Mouse (Mus musculus) right cerebral cortex, postnatal 4 days (tissue): ENCODE measurements around the gene Ang2.
A peak's percentile ranks its signal among the peaks of the same experiment; 100 is the strongest.
"Not testable (repeated sequence)": the region's sequence is repeated elsewhere in the genome, so short reads cannot be mapped to it uniquely, and the experiment has no call there.

Experiments used
- DNase-seq: peaks from one replicate; pipeline ENCODE4 v3.0.0-alpha.2; 2022

Gene Ang2

DNA sequence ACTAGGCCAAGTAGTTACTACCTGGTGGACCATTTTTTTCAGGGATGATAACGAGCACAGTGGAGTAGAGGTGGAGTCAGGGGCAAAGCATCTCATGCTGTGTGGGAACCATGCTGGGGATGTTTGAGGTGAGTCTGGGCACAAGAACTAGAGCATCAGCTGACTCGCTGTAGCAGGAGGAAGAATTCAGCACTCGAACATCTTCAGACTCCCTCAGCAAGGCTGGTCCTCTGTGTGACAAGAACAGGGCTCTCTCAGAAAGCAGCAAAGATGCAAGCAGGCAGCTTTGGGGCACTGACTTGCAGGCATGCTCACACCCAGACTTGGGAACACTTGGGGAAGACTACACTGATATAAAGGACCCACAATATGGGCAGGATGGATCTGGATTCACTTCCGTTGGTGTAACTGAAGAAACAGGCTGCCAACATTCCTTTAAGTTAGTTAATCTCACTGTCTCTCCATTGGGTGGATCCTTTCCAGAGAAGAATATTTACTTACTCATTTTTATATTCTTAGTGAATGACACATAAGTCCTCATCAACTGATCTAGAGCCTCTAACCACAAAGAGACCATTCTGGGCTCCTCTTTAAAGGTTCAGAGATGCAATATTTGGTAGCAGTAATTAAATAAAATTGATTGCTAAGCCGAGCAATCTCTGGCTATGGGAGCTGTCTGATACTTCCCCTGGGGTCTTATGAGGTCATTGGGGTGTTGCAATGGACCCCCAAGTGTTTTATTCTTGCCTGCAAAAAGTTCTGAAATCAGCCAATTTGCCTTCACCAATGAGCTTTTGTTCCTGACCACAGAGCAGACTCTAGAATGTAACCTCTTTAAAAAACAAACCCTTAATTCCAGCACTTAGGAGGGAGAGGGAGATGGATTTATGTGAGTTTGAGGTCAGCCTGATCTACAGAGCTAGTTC lies at the start of gene Ang2:
Gene Ang2, minus strand, starts transcription at position 51 of the 926 bp plus-strand sequence.
- no peak for DNase-seq

DNA sequence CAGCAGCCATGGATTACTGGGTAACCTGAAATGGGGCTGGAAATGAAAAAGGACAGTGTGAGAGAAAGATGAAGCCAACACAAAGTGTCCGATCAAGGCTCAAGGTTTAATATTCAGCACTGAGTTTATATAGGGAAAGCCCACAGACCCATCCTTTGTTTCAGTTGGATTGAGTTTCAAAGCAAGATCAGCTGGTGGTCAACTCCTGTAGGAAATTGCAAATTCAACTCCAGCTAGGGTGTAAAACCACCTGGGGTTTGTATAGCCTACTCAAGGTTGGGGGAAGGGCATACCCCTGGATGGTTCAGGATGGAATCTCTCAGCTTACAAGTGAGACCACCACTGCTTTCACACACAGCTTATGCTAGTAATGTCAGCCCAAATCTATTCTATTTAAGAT lies 48.8 kb upstream of the Ang2 start:
- no peak for DNase-seq

DNA sequence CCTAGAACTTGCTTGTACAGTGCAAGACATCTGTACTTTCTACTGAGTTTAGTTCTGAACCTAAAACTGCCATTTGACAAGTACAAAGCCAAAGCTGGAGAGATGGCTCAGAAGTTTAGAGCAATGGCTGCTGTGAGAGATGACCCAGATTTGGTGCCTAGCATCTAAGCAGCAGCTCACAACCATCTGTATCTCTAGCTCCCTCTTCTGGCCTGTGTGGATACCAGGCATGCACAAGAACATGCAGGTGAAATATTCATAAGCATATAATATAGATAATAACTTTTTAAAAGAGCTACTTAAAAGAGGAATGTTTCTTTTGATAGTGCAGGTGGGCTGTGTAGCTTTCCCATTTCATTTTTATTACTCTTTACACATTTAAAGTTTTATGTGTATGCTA lies 42.0 kb upstream of the Ang2 start:
- peak; percentile 5 for DNase-seq

DNA sequence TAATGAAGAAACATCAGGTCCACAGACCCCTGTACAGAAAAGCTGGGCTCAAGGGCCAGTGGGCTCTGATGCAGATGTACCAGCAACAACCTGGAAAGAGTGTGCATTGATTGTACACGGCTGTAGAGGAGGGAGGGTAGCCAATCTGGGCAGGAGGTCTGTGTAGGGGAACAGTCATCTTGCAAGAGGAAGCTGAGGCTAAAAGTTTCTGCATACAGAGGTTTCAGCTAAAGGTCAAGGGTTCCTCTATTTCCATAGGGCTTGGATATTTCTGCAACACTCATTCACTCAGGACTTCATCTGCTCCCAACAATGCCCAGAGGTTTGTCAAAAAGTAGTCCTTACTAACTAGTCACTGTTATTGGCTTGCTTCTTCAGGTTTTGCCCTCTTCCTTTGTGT lies 38.5 kb upstream of the Ang2 start:
- DNase-seq: not testable (repeated sequence)

DNA sequence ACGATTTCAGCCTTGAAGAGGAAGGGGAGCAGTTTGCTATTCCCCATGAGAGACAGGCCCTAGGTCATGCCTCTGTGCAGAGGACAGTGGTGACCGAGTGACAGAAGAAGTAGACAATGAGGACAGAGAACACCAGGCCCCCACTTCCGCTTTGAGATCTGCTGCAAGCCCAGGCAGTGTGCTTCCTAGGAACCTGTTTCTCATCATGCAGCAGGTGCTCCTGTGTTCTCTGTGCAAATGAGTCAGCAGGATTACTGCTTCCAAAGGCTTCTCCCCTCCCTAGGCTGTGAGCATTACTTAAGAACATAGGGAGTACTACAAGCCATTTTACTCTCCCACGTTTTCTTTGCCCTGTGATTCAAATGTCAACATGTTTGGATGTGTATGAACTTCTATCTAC lies 30.7 kb upstream of the Ang2 start:
- DNase-seq: not testable (repeated sequence)

DNA sequence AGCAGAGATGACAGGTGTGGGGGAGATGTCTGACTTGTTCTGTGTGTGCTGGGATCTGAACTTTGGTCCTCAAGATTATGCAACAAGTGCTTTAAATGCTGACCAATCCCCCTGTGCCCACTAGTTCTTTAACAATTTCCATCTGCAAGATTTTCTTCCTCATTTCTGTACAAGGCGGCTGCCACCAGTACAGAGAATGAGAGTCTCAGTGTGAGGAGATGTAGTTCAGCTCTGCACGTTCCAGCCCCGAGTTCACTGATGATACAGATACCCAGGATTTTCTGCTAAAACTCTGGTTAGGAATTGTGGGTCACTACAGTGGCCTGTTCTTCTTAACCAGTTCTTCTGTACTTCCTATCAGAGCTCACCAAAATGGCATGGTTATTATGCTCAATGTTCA lies 21.1 kb upstream of the Ang2 start:
- DNase-seq: not testable (repeated sequence)

DNA sequence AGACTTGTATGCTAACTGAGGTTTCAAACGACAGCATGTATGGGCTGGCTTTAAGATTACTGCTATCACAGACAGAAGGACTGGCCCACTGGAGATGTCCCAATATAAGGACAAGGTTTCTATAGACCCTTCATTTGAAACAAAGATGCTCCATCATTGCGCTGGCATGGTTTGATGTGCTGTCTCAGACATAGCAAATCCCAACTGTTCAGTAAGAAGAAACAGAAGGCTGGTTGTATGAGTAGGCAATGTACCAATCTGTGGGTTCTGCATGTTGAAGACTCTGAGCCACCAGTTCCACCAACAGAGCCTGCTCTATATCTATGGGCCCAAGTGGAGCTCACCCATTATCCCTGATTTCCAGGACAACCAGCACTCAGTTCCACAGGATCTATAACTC lies 4.2 kb upstream of the Ang2 start, which contains the start of gene Ear14:
Gene Ear14, plus strand, starts transcription at position 277 of the 400 bp plus-strand sequence.
- DNase-seq: no peak

DNA sequence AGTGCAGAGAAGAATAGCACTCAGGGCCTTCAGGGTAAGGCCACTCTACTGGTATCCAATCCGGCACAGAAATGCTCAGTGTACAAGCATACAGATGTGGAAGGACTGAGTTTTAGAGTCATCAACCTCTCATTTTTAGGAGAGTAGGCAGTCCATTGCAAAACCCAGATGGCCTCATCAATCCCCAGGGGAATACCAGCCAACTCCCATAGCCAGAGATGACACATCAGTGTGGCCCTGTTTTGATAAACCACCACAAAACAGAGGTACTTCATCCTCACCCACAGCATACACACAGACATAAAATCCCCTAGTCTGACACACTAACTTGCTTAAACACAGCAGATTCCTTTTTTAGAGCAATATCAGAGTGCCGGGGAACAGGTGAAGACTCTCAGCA lies 1.5 kb upstream of the Ang2 start:
- DNase-seq: no peak

DNA sequence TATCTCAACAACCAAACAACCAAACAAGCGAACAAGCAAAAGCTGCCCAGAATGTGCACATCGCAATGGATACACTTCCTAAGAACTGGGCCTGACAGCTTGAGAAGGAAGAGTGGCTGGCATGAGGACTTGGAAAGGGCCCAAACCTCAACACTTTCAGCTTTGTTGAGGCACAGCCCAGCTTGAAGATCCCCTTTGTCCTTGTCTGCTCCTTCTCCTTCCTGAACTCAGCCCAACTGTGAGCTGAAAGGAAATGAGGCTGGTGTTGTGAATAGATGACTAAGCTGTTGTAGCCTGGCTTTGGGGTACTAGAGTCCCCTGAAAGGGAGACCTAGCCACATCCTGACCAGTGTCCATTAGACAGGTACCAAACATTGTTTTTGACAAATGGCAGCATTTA lies 1.1 kb upstream of the Ang2 start:
- DNase-seq: no peak

DNA sequence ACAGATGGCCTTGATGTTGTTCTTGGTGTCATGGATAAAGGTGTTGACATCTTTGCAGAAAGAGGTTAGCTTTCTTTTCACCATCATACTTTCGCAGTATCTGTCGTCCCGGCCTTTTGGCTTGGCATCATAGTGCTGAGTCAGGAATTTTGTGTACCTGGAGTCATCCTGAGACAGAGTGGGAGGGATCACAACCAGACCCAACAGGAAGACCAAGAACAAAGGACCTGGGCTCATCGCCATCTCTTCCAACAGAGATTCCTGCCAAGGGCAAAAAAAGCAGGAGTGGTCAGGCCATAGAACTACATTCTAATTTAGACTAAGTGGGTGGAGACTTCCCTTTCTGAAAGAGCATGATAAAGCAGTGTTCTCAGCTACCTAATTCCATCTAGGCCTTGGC lies 3.3 kb downstream of the Ang2 start:
- no peak for DNase-seq

DNA sequence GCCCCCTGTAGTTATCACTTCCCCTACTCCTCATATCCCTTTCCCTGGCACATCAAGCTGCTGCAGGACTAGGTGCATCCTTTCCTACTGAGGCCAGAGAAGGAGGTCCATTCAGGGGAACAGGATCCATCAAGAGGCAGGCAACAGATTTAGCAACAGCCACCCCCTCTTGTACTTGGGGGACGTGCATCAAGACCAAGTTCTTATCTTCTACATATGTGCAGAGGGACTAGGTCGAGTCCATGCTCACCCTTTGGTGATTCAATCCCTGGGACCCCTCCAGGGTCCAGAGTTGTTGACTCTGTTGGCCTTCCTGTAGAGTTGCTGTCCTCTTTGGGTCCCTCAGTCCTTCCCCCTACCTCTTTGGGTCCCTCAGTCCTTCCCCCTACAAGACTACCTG lies 17.9 kb downstream of the Ang2 start:
- not testable (repeated sequence) for DNase-seq

DNA sequence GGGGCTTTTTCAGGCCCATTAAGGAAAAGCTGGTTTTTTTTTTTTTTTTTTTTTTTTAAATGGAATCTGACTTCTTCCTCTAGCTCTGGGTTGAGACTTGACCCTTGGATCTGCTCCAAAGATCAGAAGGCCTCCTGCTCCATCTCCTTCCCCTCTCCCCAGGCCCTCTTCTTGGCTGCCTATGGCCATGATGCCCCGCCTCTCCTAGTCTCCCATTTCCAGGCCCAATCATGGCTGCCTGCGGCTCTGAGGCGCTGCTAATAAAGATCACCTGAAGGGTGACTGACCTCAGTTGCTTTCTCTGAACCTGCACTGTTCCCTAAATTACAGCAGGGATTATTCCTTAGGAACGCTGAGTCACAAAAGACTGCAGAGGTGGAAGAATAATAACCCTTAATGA lies 25.1 kb downstream of the Ang2 start:
- no peak for DNase-seq

DNA sequence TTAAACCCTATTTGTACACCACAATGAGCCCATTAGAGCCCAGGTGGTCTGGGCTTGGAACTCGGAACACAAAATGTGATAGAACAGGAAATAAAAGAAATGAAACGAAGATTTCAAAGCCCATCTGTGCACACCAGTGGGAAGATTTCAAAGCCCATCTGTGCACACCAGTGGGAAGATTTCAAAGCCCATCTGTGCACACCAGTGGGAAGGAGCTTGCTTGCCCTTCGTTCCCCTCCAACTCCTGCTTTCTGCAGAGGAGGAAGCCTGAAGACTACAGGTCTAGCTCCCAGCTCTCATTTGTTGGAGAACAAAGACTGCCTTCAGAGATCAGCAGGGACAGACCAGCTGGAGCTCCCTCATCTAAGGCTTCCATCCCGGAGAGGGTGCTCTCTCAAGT lies 26.0 kb downstream of the Ang2 start:
- not testable (repeated sequence) for DNase-seq

DNA sequence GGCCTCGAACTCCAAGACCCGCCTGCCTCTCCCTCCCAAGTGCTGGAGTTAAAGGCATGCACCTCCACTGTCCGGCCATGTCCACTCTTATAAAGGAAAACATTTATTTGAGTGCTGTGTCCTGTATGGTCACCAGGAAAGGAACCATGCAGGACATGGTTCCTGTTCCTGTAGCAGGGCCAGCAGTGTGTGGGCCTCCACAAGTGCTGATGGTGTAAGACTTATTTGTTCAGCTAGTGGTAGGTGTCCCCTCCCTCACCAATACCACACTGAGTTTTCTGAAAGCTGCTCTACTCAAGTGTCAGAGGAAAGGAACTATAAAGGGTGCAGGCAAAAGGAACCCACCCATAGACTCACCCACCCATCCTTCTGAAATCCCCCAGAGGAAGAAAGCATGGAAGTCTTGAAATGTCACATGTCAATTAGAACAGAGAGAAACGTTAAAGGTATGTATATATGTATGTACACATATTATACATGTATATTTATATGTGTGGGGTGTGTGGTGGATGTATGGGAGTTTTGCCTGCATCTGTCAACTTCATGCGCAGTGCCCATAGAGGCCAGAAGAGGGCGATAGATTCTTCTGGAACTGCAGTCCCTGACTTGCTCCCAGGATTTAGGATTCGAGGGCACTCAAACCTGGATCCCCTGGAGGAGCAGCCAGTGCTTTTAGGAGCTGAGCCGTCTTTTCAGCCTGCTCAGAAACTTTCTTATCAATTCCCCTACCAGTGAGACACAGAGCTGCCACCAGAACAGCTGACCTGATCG lies 26.7 kb downstream of the Ang2 start:
- peak; percentile 38 for DNase-seq

DNA sequence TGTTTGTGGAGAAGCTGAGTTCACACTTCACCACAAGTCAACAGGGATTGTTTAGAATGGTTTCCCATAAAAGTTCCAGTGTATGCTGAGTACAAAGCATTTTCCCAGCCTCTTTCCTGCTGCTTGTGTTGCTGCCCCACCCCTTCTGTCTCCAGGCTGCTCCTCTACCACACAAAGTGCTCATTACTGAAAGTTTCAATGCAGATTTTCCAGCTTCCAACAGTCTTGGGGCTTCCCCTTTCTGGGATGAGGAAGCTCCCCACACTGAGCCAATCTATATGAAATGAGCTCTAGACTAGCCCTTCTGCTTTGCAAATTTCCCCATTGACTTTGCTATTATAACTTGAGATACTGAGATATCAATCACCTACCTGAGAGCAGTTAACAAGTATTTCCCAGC lies 32.9 kb downstream of the Ang2 start:
- DNase-seq: no peak

DNA sequence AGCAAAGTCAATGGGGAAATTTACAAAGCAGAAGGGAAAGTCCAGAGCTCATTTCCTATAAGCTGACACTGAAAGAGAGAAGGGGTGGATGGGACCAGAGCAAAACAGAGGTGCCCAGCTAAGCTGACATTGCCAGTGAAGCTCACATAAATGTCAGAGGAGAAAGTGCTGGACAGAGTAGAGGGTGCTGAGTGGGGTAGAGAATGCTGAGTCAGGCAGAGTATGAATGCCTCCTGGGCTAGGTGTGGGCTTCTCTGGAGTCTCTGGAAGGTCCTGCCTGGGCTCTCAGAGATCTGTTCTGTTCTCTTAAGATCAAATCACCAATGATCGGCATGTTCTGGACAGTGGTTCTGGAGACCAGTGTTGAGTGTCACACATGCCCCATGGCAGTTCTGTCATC lies 33.5 kb downstream of the Ang2 start:
- DNase-seq: no peak

DNA sequence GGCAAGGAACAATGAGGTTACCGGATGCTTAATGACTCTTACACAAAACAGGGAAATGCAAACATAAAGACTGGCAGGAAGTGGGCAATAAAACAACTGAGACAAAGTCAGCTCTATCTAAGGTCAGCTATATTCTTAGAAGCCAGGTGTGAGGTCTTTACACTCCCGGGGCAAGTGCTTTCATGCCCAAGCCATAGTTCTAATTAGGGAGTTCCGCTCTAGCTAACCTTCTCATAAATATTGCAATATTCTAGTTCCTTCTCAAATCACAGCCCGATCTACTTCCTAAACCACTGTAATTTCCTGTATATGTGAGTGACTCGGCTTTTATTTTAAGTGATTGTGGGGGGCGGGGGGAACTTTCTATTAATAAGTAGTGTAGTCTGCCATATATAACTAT lies 35.6 kb downstream of the Ang2 start:
- DNase-seq: not testable (repeated sequence)

DNA sequence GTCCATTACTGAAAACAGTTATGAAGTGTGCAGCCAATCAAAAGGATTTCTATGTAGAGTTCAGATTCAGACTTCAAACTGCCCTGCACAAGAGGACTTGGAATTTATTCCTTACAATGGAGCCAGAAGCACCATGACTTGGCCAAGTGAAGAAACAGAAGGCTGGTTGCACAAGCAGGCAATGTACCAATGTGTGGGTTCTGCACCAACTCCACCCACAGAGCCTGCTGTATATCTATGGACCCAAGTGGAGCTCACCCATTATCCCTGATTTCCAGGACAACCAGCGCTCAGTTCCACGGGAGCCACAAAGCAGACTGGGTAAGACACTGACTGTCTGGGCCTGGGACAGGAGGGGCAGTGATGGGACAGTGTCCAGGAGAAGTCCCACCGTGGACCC lies 37.0 kb downstream of the Ang2 start, which contains the start of gene Rnase2b:
Gene Rnase2b, plus strand, starts transcription at position 285 of the 400 bp plus-strand sequence.
- DNase-seq: not testable (repeated sequence)

DNA sequence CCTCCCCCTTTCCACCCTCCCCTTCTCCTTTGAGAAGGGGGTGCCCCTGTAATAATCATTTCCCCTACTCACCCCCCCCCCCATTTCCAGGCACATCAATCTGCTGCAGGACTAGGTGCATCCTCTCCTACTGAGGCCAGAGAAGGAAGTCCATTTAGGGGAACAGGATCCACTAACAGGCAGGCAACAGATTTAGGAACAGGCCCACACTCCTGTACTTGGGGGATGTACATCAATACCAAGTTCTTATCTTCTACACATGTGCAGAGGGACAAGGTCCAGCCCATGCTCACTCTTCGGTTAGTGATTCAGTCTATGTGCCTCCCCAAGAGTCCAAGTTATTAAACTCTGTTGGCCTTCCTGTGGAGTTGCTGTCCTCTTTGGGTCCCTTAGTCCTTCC lies 41.9 kb downstream of the Ang2 start:
- DNase-seq: no peak

DNA sequence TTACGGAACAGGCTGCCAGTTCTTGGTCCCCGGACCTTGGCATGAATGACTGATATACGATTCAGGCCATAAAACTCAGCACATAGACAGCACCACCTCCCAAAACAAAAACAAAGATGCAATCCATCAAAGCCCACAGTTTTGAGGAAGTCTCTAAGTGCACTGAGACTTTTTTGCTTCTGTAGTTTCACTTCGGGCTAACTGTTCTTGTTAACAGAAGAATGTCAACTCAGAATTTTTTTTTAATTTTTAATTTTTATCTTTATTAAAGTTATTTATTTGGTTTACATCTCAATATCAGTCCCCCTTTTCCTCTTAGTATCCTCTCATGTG lies 42.2 kb downstream of the Ang2 start:
- DNase-seq: no peak

DNA sequence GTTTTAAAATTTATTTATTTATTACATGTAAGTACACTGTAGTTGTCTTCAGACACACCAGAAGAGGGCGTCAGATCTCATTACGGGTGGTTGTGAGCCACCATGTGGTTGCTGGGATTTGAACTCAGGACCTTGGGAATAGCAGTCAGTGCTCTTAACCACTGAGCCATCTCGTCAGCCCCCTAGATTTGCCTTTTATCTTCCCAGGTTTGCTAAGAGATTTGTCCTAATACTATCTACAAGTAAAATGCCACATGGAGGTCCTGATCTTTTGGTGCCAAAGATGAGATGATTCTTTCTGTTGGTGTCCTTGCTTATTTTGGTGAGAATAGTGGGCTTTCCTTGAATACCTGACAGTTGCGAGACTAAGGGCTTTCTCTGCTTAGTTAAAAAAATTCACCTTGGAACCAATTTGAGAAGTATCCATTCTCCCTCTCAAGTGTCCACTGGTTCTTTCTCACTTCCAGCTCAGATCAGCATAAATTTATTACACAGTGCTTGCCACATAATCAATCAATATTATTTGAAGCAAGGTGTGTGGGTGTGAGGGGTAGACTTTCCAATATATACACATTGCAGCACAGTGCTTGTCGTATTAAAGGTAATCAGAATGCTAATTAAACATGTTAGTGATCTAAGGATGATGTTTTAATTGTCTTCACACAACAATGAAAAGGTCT lies 42.8 kb downstream of the Ang2 start:
- DNase-seq: no peak

DNA sequence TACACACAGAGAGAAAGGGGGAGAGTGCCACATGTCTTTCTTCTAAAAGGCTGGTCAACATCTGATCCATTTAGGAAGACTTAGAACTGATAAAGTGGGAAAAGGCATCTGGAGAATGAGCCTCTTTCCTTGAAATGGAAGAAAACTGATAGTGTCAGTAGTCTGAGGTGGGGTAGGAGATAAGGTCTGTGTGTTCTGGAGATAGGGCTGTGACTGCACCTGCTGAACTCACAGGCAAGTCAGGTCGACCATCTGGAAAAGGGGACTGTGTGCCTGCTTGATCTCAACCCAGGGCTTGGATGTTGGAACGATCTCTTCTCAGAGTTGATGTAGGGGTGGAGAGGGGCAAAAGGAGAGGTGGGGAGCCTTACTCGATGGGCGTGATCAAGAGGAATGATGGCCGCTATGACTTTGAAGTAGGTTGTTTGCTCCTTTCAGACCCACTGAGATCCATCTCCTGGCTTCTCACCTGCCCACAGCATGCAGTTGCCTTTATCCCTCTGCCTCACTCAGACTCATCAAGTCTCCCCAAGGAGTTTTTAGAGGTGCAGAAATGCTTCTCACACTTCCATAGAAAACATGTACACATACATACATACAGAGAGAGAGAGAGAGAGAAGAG lies 46.6 kb downstream of the Ang2 start:
- no peak for DNase-seq
